Comparison of ENCODE assay signal across 12 mouse cellular contexts in genomic region chr7:110091670-110092069, GRCm38 (mm10). TPM values are rescaled to one million over a fixed set of nuclear protein-coding genes. Genes with fewer than 3 reads are reported as not detected.
DNase-seq lines count a peak whose midpoint lies in the region; ATAC-seq lines count a peak whose summit lies in the region.
"Had no signal": no experiment of that assay in that cellular context is flagged by ENCODE, and none has a peak within 500 bp of the region (broad histone marks: within the 10 kb centered on the region; RNA-seq: fewer than 3 reads in every experiment).

No protein-coding gene starts in this region.

- no peaks in the 10 kb centered on the region for H3K9me3 ChIP-seq in forebrain, embryonic 10.5 days
- H3K9me3 ChIP-seq in forebrain, embryonic 11.5 days (ENCODE audit: control insufficient read depth, low read length) = no peaks in the 10 kb centered on the region
- H3K9me3 ChIP-seq in forebrain, embryonic 16.5 days (ENCODE audit: control insufficient read depth, low read length) = no peaks in the 10 kb centered on the region

- no peak overlapping the region for H3K27ac ChIP-seq in forebrain, embryonic 10.5 days
- H3K27ac ChIP-seq in forebrain, embryonic 11.5 days (ENCODE audit: low read depth, low read length) = no peak overlapping the region
- H3K27ac ChIP-seq in forebrain, embryonic 16.5 days (ENCODE audit: low read length) = no peak overlapping the region

- H3K4me1 ChIP-seq in forebrain, embryonic 10.5 days = peaks cover 5% of the 10 kb centered on the region; the same call in 1 of the 2 replicates
- no peaks in the 10 kb centered on the region for H3K4me1 ChIP-seq in forebrain, embryonic 11.5 days (replicated peaks; ENCODE audit: control insufficient read depth, insufficient read depth, low read length)
- H3K4me1 ChIP-seq in forebrain, embryonic 16.5 days (replicated peaks; ENCODE audit: control insufficient read depth, insufficient read depth, low read length) = no peaks in the 10 kb centered on the region

- intact Hi-C loops in left cerebral cortex, postnatal 36 days (cut with DNase I) = no loop called here

- H3K36me3 ChIP-seq in forebrain, embryonic 10.5 days (replicated peaks) = peaks cover 100% of the 10 kb centered on the region
- H3K36me3 ChIP-seq in forebrain, embryonic 11.5 days (ENCODE audit: control insufficient read depth, insufficient read depth, low read length) = peaks cover 20% of the 10 kb centered on the region
- peaks cover 35% of the 10 kb centered on the region for H3K36me3 ChIP-seq in forebrain, embryonic 16.5 days (ENCODE audit: control insufficient read depth, insufficient read depth)

- 79% methylated on average over 7 of the region's 7 CpGs for WGBS in forebrain, embryonic 10.5 days
- 67% methylated on average over 7 of the region's 7 CpGs for WGBS in forebrain, embryonic 11.5 days
- 40% methylated on average over 7 of the region's 7 CpGs for WGBS in forebrain, embryonic 16.5 days

- no peak for ATAC-seq in forebrain, embryonic 11.5 days (replicated peaks; ENCODE audit: low FRiP score)
- ATAC-seq in forebrain, embryonic 16.5 days = 0 out of 2 replicates have a peak, but pooled peaks have one; percentile 31
- no peak for ATAC-seq in erythroblast, adult 5-6 weeks (replicated peaks; ENCODE audit: low FRiP score, poor library complexity, severe bottlenecking)
- ATAC-seq in megakaryocyte progenitor cell, adult 5-6 weeks (replicated peaks; ENCODE audit: poor library complexity) = no peak

- H3K4me2 ChIP-seq in forebrain, embryonic 11.5 days (ENCODE audit: low read depth, low read length, severe bottlenecking) = no peak overlapping the region
- no peak overlapping the region for H3K4me2 ChIP-seq in forebrain, embryonic 16.5 days (ENCODE audit: low read length)

- no peak overlapping the region for H3K4me3 ChIP-seq in forebrain, embryonic 10.5 days
- H3K4me3 ChIP-seq in forebrain, embryonic 11.5 days (ENCODE audit: low read depth, low read length) = no peak overlapping the region
- no peak overlapping the region for H3K4me3 ChIP-seq in forebrain, embryonic 16.5 days (replicated peaks; ENCODE audit: low read length)

- no peak overlapping the region for H3K9ac ChIP-seq in forebrain, embryonic 11.5 days (ENCODE audit: low read length)
- no peak overlapping the region for H3K9ac ChIP-seq in forebrain, embryonic 16.5 days (replicated peaks; ENCODE audit: low read depth, low read length)

- peak; percentile 21 for DNase-seq in forebrain, embryonic 10.5 days (ENCODE audit: extremely low spot score, low spot score)
- no peak for DNase-seq in forebrain, embryonic 11.5 days (ENCODE audit: low spot score)
- peak; percentile 63 for DNase-seq in MN1 (ENCODE audit: low spot score)
- peak; percentile 11 to 37 for DNase-seq in left cerebral cortex, postnatal 36 days (ENCODE audit: low spot score in 2 of 2)
- DNase-seq in lung, postnatal 14 days = no peak
- DNase-seq: gastrocnemius, postnatal 14 days; heart, postnatal 10 days; kidney, postnatal 25 days; lung, adult 18-20 months had no signal

- H3K27me3 ChIP-seq in forebrain, embryonic 10.5 days (ENCODE audit: poor library complexity, severe bottlenecking) = no peaks in the 10 kb centered on the region
- no peaks in the 10 kb centered on the region for H3K27me3 ChIP-seq in forebrain, embryonic 11.5 days (ENCODE audit: control insufficient read depth, insufficient read depth, low read length)
- H3K27me3 ChIP-seq in forebrain, embryonic 16.5 days (replicated peaks; ENCODE audit: control insufficient read depth, insufficient read depth, low read length) = no peaks in the 10 kb centered on the region

RNA-seq across cellular contexts. Expression of gene Wee1, which starts 30.2 kb away (rescaled TPM):
- 28.9 and 29.0 TPM in 2 replicates for polyA plus RNA-seq in forebrain, embryonic 10.5 days (2016; fragmentation: Nextera tagmentation; extraction: Ambion mirVana)
- polyA plus RNA-seq in forebrain, embryonic 11.5 days (2014; fragmentation: Nextera tagmentation; extraction: Ambion mirVana) = 42.3 and 45.6 TPM in 2 replicates
- polyA plus RNA-seq in forebrain, embryonic 16.5 days (2015; fragmentation: Nextera tagmentation; extraction: Ambion mirVana) = 8.9 and 10.2 TPM in 2 replicates
- 10 to 100 TPM; 24.7 to 25.0 TPM for total RNA-seq in left cerebral cortex, postnatal 36 days (2021)
- 8.5 and 21.9 TPM in 2 replicates for total RNA-seq in erythroblast, adult 5-6 weeks (2015; ENCODE audit: low replicate concordance)
- total RNA-seq in erythroblast, adult 5-6 weeks (2017; ENCODE audit: low replicate concordance) = 6.8 and 9.5 TPM in 2 replicates
- total RNA-seq in megakaryocyte progenitor cell, adult 5-6 weeks (2015) = 74.0 and 85.9 TPM in 2 replicates
- 28.1 and 33.9 TPM in 2 replicates for total RNA-seq in megakaryocyte progenitor cell, adult 5-6 weeks (2017)

RNA-seq across cellular contexts. Expression of gene Zfp143, which starts 30.7 kb away (rescaled TPM):
- 28.1 and 30.0 TPM in 2 replicates for polyA plus RNA-seq in forebrain, embryonic 10.5 days (2016; fragmentation: Nextera tagmentation; extraction: Ambion mirVana)
- 29.7 and 33.9 TPM in 2 replicates for polyA plus RNA-seq in forebrain, embryonic 11.5 days (2014; fragmentation: Nextera tagmentation; extraction: Ambion mirVana)
- 23.1 and 24.7 TPM in 2 replicates for polyA plus RNA-seq in forebrain, embryonic 16.5 days (2015; fragmentation: Nextera tagmentation; extraction: Ambion mirVana)
- 10 to 100 TPM in 1 of 2 experiments, 1 to 10 TPM in 1; 9.0 to 15.3 TPM for total RNA-seq in left cerebral cortex, postnatal 36 days (2021)
- 16.1 and 22.1 TPM in 2 replicates for total RNA-seq in erythroblast, adult 5-6 weeks (2015; ENCODE audit: low replicate concordance)
- total RNA-seq in erythroblast, adult 5-6 weeks (2017; ENCODE audit: low replicate concordance) = 14.6 and 16.7 TPM in 2 replicates
- 20.8 and 28.5 TPM in 2 replicates for total RNA-seq in megakaryocyte progenitor cell, adult 5-6 weeks (2015)
- total RNA-seq in megakaryocyte progenitor cell, adult 5-6 weeks (2017) = 29.6 and 36.6 TPM in 2 replicates

Comparison
In these comparisons a context has a peak if more than half of its experiments do, and no peak if none do; other contexts are left out.
1. DNase-seq: peak in forebrain, embryonic 10.5 days (single experiment), MN1 (single experiment) and left cerebral cortex, postnatal 36 days (2 of 2); none in forebrain, embryonic 11.5 days (single experiment) and lung, postnatal 14 days (single experiment).